Mouse (Mus musculus) cerebellum, adult (tissue): ENCODE data around the gene Gabarapl1.
"Not testable (repeated sequence)": the region's sequence is repeated elsewhere in the genome, so short reads cannot be mapped to it uniquely, and the experiment has no call there.

Source experiments
- ATAC-seq: cut with Nextera tagmentation; 2 replicates; pipeline ENCODE4 v1.9.2; 2017; ENCODE audit warnings: mild to moderate bottlenecking, moderate library complexity, mixed read lengths; ENCODE audit not compliant: insufficient number of reproducible peaks, low FRiP score, low TSS enrichment

Gene Gabarapl1

DNA sequence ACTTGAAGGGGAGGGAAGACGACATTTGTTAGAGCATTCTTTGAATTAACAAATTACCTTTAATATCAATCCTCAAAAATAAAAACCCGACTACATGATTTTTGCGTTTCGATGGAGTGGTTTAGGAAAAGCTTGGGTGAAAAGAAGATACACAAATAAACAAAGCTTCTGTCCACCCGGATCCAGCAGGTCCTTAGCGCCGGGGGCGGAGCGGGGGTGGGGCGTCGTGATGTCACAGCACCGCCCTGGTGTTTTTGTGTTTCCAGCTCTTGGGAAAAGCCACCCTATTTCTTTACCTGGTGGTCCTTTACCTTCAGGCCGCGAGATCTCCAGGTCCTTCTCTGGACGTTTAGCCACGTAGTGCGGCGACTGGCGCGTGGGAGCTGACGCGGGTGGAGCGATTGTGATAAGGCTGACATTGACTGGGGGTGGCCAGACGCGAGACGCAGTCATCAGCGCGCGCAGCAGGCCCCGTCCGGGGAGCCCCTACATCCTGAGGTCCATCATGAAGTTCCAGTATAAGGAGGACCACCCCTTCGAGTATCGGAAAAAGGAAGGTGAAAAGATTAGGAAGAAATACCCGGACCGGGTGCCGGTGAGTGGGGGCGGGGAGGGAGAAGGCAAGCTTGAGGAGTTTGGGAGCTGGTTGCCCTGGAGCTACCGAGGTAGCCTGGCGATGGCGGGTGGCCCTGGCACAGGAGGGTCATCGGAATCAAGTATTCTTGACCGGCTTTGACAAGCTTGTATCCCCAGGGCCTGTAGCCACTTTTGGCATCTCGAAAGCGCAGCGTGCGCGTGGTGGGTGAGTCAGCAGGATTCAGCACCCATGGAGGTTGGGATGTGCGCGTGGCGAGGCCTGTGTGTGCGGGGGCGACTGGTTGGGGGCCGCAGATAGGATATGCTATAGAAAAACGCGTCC, at the start of gene Gabarapl1:
Gabarapl1 (plus strand) TSS at position 219 of the 919 bp plus-strand sequence.
- ATAC-seq = peak; percentile 80

DNA sequence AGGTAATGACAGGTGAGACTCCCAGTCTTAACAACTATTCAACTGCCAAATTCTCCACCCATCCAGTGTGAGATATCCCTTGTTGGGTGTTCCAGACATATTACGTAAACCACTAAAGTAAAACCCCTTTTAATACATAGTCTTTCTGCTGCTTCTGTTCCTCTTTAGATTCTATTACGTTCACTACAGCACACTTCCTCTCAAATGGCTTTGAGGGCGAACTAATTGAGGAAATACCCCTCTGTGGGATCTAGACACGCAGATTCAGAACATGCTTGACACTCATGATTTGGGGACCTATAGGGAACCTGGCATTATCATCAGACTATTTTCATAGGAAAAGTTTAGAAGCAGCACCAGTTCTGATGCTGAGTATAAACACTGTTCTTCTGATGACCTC, 38.0 kb upstream of the Gabarapl1 start:
- no peak for ATAC-seq

DNA sequence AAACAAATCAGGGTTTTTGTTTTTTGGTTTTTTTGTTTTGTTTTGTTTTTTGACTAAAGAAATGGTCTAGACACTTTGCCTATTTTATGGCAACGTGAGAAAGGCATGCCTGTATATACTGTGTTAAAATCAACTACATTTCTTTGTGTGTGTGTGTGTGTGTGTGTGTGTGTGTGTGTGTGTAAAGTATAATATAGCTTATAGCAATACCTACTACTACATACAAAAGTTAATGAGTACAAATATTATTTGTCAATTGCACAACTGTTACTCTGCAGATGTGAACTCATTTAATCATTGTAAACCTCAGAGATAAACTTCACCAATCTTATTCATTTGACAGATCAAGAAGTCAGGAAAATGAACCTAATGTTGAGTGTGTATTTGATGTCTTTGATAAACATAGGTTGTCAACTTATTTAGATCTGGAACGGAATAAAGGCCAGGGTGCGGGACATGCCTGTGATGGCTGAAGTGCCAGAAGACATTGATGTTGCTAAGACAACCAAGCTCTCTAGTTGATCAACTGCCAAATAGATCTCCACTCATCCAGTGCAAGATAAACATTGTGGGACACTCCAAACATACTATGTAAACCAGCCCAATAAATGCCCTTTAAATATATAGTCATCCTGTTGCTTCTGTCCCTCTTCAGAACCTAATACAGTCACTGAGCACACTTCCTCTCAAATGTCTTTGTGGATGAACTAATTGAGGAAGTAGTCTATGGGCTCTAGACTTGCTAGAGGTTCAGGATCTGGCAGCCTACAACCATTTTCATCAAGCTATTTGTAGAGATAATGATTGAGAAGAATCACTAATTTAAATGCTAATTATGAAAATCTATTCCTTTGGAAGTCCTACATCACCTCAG, 35.4 kb upstream of the Gabarapl1 start:
- ATAC-seq = no peak

DNA sequence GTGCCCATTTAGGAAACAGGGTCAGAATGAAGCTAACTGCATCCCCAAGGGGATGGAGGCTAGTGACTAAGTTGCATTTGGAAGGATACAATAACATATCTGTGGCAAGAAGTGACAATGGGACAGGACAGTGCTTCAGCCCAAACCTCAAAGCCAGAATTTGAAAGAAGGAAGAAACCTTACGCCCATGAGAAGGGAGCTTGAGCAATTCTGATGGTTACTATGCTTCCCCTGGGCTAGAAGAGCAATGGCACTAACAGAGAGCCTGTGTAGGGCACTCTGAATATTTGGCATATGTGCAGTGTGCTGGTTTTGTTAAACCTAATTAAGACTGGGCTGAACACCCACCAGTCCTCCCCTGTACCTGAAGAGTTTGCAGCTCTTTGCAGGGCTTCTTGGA, 33.4 kb upstream of the Gabarapl1 start:
- ATAC-seq = not testable (repeated sequence)

DNA sequence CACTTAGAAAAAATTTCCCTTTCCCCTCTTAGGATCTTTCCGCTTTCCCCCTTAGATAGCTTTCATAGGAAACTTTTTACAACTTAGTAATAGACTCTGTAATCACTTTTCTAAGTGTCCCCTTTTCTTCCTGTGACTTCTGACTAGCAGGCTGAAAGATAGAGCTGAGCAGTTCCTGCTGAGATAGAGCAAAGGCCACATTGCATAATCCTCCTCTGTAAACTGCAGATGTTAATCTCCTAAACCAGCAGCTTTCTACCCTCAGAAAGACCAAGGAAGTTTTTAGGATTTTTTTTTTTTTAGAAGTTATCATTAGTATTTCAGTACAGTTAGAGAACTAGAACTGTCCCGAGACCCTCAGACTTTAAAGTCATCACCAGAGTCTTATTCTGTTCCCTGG, 29.5 kb upstream of the Gabarapl1 start:
- ATAC-seq = no peak

DNA sequence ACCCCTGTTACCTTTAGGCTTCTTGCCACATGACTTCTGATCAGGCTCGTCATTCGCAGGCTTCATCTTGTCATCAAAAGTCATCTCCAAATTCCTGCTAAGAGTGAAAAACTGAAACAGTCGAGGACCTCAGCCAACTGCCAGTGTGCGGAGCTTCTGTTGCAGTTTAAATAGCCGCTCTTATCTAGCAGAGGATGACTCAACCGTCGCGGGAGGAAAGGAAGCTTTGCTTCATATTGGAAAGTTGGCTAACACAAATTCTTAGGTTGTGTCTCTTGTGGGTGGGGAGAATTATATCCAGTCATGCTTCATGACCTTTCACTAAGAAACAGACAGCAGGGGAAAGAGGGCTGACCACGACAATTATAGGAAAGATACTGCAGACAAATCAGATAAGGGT, 25.9 kb upstream of the Gabarapl1 start, which contains the start of gene Olr1:
Olr1 (minus strand) TSS at position 142 of the 400 bp plus-strand sequence.
- no peak for ATAC-seq

DNA sequence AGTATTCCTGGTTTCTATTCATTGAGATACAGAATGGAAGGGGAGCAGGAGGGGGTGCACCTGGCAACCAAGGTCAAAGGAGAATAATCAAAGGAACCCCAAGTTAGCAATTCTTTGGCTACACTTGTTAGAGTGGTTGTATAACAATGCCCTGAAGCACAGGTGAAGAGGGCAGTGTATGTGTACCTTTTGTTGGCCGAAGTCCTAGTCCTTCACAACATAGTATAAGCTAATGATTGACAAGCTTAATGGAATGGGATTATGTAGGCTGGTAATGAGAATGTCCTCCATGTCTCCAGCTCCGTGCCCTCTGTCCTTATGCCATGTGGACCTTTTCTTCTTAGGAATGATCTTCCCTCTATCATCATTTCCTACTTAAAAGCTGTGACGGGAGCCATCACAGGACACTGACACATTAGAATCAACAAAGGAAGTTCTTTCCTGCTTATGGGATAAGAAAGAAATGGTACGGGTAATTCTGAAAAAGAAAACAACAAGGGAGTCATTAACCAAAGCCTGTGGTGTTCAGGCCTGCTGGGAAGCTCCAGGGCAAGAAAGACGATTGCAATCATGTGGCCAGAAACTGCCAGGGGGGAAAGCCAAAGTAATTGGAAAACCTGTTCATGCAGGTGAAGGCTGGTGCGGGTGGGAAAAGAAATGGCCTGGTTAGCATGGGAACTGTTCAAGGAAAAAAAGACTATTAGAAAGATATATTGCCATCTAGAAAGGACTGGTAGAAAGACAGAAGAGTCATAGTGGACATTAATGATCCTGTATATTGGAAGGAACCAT, 22.6 kb upstream of the Gabarapl1 start:
- no peak for ATAC-seq

DNA sequence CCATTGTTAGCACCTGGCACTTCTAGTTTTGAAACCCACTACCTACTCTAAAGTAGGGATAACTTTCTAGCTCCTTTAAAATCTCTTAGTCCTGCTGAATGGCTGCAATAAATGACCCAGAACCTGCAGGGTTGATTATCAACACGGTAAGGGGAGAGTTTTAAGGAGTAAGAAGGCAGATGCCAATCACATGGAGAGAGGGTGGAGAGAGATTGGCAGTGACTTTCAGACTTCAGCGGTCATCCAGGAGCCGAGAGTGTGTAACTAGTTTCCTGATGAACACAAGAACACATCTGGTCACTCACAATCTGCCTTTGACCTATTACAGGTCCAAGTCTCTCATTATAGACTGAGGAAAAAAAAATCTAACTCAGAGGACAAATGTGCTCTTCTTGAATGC, 20.6 kb upstream of the Gabarapl1 start, which contains the start of gene Tmem52b:
Tmem52b (plus strand) TSS at position 189 of the 400 bp plus-strand sequence.
- no peak for ATAC-seq

DNA sequence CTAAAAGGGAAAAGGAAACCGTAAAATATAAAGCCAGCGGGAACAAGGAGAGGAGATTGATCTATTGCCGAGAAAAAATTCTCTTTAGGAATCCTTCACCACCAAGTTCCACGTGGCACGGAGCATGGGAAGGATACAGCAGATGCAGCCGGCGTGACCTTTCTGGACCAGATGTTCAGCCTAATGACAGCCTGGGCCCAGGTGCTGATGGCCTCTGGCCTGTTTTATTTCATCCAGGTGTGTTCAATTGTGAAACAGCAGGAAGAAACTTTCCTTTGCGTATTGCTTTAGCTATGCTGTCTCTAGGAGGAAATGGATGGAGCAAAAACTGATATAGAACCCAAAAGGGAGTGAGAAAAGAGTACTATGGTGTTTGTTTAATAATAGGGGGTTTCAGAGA, 20.1 kb upstream of the Gabarapl1 start:
- ATAC-seq = no peak

DNA sequence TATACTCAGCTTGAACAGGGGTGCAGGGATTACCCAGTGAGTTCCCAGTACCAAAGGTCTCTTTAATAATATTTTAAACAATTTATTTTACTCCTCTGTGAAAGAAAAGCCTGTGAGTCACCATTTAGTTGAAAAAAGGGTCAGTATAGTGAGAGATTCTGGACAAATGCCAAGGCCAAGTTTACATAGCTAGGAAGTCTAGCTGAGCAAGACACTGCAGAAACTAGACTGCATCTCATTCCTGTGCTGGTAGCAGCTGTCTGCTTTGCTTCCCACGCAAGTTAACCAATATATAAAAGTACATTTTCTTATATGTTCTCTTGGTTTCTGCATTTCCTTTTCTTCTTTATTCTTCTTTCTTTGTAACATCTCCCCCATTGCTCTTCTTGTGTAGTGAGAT, 19.6 kb upstream of the Gabarapl1 start:
- no peak for ATAC-seq

DNA sequence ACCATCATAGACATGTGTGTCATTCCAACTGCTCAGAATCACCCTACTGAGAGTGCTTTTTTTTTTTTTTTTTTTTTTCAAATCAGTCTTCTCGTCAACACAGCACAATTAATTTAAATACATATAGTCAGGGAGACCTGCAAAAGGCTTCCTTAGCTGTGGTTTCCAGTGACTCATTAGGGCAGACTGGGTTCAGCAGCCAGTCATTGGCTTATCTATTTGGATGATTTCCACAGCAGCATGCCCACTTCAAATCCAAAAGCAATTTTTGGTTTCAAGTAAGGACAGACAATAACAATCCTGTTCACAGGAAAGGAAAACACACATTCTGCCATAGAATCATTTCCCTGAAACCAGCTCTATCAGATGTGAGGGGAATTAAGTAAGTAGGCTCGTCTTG, 18.6 kb upstream of the Gabarapl1 start:
- ATAC-seq = no peak

DNA sequence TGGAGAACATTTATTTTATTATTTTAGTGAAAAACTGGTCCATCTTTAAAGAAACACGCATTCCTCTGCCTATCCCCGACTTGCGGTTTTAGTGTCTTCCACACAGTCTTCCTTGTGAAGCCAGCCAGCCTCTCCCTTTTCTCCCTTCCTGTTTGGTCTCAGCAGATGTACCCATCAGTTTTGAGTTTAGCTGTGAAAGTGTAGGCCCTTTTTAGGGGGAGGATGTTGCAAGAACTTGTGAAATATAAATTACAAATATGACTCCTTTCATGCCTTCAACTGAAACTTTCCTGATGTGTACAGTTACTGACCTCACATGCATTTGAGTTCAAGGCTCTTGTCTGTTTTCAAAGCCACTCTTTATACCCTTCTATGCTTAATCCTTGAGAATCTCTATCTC, 17.9 kb upstream of the Gabarapl1 start:
- no peak for ATAC-seq

DNA sequence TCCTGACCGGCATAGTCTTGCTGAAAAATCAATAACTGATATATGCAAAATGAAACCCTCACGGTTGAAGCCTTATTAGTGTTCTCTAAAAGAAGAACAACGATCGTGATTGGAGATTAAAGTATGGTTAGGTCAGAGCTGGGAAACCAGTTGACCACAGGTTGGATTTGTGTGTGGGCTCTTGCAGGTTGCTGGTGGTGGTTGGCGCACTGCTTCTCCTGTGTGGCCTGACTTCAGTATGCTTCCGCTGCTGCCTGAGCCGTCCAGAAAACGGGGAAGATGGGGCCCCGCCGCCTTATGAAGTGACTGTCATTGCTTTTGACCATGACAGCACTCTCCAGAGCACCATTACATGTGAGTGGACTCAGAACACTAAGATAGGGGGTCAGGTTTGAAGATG, 16.6 kb upstream of the Gabarapl1 start:
- ATAC-seq = no peak

DNA sequence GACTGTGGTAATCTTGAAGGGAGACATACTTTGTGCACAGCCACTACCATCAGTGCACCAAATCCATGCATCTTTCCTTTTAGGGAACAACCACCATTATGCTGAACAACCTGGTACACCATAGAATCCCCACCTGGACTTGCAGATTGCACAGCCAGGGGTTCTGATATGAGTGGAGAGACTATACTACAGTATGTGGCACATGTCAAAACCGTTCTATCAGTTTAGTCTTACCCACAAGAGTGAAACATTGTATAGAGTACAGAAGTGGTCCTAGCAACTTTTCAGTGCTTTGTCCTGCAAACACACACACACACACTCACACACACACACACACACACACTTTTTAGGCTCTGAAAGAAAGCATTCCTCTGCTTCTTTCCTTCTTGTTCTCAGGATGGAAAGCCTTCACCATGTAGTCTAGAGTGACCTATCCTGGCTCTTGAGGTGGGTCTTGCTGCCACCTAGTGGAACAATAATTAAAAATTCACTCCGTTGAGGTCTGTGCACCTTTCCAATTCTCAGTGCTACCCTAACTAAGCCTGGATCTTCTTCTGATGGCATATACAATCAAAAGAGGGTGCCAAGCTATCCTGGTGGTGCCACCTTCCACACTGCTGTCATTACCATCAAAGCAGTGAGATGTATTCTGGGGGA, 15.1 kb upstream of the Gabarapl1 start:
- ATAC-seq = peak; percentile 79

DNA sequence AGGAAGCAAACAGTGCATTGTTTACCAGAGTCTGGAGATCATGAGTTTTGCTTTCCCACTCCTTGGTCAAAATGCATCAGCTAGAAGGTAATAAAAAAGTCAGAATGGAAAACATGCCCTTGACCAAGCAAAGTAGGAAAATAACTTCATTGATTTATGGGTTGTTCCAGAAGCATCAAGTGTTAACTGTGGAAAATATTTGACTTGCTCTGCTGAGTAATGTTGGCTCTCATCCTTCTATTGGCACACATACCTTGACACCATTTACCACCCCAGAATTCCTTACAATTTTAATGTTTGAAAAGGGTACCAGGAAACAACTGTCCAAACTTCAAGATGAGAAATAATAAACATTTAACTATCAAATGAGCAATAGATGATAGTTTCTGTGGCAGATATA, 6.9 kb upstream of the Gabarapl1 start:
- ATAC-seq = no peak

DNA sequence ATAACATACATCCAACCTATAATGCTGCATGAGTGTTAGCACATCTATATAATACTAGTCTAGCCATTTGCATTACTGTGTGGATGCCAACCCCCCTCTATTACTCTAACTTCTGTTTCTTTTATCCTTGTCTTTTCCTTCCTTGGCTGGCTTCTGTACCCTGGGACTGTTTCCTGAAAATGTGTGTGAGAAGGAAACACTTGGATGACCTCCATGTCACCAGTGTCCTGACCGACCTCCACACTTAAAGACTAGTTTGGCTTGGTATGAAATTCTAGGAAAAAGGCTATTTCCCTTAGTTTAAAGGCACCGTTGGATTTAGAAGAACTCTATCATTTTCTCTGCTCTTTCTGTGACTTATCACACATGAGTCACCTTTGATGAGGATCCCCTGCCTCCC, 5.5 kb upstream of the Gabarapl1 start:
- no peak for ATAC-seq

DNA sequence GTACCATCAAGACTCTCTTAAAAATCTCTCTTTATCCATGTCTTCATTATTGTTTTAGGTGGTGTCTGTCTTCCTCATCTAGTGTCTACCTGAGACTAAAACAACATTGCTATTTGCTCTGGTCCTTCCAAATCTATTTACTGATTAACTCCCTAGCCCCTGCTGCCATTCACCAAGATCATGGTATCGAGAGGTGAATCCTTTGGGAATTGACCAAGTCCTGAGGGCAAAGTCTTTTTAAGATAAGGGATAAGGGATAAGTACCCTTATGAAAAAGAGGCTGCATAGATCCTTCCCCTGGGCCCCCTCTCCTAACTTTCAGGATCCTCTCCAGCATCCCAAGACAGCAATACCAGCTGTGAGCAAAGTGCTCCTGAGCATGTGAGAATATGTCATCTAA, 3.4 kb upstream of the Gabarapl1 start:
- ATAC-seq = no peak

DNA sequence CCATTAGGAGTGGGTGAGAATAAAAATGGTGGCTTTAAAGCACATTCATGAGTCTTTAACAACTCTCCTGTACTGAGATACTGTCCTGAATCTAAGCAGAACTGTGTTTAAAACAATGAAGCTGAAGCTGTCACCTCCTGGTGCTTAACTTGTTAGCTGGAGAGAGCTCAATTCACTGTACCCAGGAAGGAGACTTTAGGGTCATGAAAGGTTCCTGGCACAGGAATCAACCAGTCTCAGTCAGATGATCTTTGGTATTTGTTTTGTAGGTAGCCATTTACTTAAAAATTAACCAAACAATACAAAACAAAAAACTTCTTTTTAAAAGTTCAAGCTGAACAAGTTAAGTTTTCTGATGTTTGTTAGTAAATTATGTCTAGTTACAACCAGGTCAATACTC, 2.7 kb upstream of the Gabarapl1 start:
- ATAC-seq = no peak

DNA sequence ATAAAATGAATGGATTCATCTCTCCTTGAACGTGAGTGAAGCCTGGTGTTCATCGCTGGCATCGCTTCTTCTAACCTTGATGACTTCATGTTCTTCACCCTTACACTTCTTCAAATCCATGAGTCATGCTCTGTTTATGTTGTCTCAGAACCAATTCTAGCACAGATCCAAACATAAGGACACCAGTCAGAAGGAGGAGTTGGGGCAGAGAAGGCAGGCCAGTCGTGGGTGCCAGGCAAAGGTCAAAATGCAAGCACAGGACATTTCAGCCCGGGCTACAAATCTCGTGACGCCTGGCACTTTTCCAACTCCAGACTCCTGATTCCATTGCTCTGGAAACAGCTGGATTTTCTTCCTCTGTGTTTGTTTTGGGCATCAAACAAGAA, 411 bp upstream of the Gabarapl1 start:
- ATAC-seq = peak; percentile 36; the same call in 1 of the 2 replicates

DNA sequence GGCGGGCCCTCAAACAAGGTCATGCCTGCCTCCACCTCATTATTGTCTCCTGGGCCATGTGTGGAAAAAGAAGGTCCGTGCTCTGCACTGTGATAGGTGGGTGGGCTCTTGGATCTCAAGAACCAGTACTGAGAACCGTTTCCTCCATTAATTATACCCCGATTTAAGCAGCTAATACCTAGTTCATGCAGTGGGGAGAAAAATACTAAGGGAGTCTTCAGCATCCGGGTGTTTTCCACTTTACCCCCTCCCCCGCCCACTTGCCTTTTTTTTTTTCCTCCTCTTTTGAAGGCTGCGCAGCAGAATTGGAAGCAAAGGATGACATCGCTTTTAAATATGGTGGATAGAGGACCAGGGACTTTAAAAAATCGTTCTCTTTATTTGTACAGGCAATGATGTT, 1.1 kb downstream of the Gabarapl1 start:
- peak; percentile 26; the same call in 1 of the 2 replicates for ATAC-seq
